Mouse (Mus musculus) liver (tissue): Measurements from ENCODE around the gene Nol10.
"Not testable (repeated sequence)": the region's sequence is repeated elsewhere in the genome, so short reads cannot be mapped to it uniquely, and the experiment has no call there.

Source experiments
- DNase-seq: peaks from one replicate; pipeline ENCODE4 v3.0.0-alpha.2; 2020; ENCODE audit warnings: mixed read lengths

Nol10 gene

DNA sequence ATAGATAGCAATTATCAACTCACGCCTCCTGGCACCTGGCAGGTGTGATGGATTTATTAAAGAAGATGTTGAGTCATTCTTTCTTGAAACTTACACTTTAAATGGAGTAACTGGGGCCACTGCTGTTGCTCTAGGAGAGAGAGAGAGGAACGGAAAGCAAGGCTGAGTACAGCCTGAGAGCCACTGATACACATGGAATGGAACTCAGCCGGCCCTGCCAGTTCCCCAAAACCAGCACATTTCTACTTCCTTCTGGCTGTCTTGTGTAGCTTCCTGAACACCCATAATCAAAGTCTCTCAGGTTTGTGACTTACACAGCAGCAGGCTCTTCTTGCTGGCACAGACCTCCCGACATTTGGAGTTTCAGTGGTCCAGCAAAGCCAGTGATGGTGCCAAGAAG is 118.5 kb downstream of the Nol10 start:
- DNase-seq = no peak

DNA sequence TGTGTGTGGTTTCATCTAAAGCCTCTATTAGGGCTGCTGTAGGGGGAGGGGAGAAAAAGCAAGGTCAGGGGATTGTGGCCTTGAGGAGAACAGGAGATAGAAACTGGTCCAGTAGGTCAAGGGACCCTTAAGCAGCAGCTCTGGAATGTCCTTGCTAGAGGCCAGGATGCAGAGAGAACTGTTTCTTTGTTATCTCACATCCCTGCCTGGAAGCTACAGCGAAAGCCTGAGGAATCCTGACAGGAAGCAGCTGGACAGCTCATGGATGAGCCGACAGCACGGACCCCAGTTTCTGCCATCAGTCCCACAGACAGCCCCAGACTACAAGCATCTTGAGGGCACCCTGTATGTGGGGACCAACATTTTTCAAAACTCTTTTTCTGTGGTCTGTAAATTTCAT is 120.1 kb downstream of the Nol10 start:
- no peak for DNase-seq

DNA sequence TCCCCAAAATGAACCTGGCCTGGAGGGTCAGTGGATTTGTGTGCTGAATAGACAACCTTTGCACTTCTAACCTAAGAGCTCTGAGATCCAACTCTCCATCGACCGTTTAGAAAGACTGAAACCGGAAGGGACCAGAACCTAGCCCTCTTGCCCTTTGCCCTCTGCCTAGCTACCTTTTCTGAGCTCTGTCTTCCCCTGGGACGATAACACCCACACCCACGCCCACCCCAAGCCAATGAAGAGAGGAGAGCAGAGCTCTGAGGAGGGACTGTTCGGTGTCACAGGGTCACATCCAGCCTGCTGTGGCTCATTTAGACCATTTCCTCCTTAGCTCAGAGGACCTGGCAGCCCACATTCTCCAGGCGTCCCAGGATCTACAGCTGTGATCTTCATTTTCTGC is 121.6 kb downstream of the Nol10 start:
- no peak for DNase-seq

DNA sequence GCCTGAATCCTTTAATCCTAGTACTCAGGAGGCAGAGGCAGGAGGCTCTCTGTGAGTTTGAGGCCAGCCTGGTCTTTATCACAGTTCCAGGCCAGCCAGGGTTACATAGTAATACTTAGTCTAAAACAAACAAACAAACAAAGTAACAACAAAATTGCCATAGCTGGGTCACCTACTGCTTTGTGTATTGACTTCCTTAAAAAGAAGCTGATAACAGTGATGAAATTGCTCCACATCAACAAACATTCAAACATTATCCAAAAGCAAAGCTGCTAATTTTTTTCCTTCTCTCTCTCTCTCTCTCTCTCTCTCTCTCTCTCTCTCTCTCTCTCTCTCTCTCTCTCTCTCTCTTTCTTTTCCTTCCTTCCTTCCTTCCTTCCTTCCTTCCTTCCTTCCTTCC is 122.3 kb downstream of the Nol10 start:
- DNase-seq = not testable (repeated sequence)

DNA sequence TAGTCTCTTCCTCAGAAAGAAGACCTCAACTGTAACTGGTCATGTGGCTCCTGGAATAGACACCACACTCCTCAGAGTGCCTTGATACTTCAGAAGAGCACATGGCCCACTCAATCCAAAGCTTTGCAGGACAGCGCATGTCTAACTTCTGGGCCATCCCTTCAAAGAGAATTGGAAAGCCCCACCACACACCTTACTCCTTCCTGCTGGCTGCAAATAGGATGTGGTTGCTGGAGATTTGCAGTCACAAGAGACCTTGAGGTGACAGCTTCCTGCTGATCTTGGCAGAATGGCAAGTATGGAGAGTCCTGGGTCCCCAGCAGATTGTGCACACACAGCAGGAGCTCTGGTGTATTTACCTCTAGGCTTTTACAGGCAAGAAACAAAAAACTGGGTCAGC is 123.1 kb downstream of the Nol10 start:
- no peak for DNase-seq

DNA sequence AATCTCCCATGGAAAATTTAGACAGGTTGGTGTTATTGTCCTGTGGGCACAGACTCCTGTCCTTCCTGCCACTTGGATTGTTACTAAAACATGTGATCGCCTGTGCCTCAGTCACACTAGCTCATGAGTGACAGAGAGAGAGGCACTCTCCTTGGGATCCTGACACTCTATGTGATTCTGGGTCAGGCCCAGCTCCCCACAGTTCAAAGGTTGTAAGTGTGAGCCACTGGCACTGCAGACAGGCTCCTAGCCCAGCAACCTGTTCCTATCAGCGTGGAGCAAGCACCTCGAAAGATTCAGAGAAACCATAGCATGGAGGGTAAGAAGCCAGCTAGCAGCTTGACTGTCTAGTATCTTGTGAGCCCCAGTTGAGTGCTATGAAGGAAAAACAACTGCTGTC is 124.9 kb downstream of the Nol10 start:
- no peak for DNase-seq

DNA sequence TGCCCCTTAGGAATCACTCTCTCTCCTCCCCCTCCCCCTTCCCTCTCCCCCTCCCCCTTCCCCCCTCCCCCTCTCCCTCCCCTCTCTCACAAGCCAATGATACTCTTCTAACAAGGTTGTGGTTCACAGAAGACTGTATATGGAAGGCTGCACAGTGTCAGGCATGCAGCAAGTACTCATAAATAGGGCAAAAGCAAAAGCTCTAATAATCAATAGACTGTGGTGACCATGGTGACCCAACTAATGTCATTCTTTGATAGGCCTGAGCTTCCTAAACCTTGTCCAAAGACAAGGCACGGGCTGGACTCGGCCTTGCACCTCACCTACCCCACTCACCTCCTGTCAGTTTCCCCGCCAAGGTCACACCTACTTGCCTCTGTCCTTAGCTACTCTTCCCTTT is 125.6 kb downstream of the Nol10 start:
- DNase-seq = no peak

DNA sequence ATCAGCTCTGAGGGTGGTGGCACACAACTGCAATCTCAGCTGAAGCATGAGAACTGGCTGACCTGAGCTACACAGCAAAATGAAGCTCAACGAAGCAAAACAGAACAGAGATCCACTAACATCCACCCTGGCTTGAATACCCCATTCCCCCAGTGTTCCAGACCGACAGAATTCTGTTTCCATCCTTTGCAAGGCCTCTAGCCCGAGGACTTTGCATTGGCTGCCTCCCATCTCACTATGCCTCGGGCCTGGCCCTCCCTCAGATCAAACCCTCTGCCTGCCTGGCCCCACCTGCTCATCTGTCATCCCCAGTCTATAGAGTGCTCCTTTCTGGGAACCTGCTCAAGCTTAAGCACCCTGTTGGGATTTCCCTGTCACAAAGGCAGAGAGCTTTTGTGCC is 126.4 kb downstream of the Nol10 start:
- no peak for DNase-seq

DNA sequence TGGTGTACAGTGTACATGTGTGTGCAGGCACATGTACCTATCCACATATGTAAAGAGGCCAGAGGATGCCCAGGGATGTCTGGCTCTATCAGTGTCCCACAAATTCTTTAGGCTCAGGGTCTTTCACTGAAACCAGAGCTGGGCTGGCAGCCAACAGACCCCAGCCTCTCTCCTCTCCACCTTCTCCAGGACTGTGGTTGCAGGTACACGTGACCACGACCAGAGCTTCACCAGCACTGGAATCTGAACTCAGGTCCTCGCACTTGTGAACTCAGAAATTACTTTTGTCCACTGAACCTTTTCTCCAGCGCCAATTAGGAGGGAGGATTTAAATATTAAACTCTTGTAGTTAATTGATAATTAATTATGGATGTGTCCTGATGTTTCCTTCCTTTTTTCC is 126.9 kb downstream of the Nol10 start:
- no peak for DNase-seq

DNA sequence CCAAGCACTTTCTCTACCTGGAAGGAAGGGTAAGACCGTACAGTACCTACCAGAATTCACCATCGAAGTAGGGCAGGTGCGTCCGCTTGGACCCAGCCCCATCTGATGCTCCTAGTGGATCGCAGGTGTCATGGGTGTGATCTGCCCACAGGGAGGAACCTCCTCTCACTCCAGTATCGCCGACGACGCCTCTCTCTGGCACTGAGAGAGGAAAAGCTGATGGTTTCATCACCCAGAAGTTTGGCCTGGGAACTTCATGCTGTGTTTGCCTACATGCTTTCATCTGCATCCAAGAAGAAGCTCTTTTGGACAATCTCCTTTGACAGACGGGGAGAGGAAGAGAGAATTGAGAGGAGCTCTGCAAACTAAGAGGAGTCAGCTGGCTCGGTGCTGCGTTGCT is 129.9 kb downstream of the Nol10 start:
- DNase-seq = no peak

DNA sequence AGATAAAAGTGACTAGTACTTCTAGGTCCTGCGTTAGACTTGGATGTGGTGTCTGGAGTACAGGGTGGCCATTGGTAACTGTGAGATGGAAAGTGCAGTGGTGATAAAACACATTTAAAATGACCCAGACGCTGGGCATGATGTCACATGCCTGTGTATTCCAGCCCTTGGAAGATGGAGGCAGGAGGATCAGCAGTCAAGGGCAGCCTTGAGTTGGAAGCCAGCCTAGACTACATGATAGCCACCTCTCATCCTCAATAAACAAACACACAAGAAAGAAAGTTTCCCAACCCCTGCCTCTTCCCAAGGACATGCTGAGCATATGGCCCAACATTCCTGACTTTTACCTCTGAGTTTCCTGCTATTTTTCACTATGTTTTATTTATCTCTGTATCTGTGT is 130.6 kb downstream of the Nol10 start:
- DNase-seq = no peak
